18 mouse cellular contexts compared by ENCODE assay signal in genomic region chr5:147879971-147880682, GRCm38 (mm10). TPM values are rescaled to one million over a fixed set of nuclear protein-coding genes. Genes with fewer than 3 reads are reported as not detected.
DNase-seq lines count a peak whose midpoint lies in the region; ATAC-seq and TF ChIP-seq lines count a peak whose summit lies in the region.
"Had no signal": no experiment of that assay in that cellular context is flagged by ENCODE, and none has a peak within 500 bp of the region (broad histone marks: within the 10 kb centered on the region; RNA-seq: fewer than 3 reads in every experiment).

No protein-coding gene starts in this region.

- no peak overlapping the region for H3K4me3 ChIP-seq in liver, adult 2 months (ENCODE audit: insufficient read depth, low read depth, low read length)
- H3K4me3 ChIP-seq in intestine, embryonic 15.5 days (replicated peaks), result no peak overlapping the region
- no peak overlapping the region for H3K4me3 ChIP-seq in liver, embryonic 16.5 days (ENCODE audit: low read depth, low read length)
- H3K4me3 ChIP-seq: heart, embryonic 12.5 days; limb, embryonic 15.5 days had no signal

- TF ChIP-seq CTCF in liver, adult 2 months (IDR thresholded peaks at IDR 0.05; ENCODE audit: low read depth, low read length), result no peak

- DNase-seq in liver, adult 2 months (ENCODE audit: extremely low read depth, low read depth, low spot score), result peak; percentile 87
- no peak for DNase-seq in liver
- DNase-seq in adipocyte (ENCODE audit: low spot score), result no peak
- no peak for DNase-seq in heart, adult 11 months
- DNase-seq: cerebellum, adult 9-10 months; gastrocnemius, postnatal 14 days; kidney, adult 8-10 months; kidney, postnatal 4 days; lung, postnatal 14 days; right cerebral cortex, adult 18-20 months; spleen, adult 18-20 months had no signal

- H3K36me3 ChIP-seq in liver, adult 2 months (ENCODE audit: control insufficient read depth, insufficient read depth, low read length), result peaks cover 48% of the 10 kb centered on the region
- peaks cover 33% of the 10 kb centered on the region for H3K36me3 ChIP-seq in intestine, embryonic 15.5 days
- peaks cover 52% of the 10 kb centered on the region for H3K36me3 ChIP-seq in liver, embryonic 16.5 days (ENCODE audit: control insufficient read depth, insufficient read depth)

- peaks cover 6% of the 10 kb centered on the region for H3K4me1 ChIP-seq in liver, adult 2 months (ENCODE audit: control insufficient read depth, insufficient read depth, low read length)
- H3K4me1 ChIP-seq in intestine, embryonic 15.5 days (replicated peaks), result no peaks in the 10 kb centered on the region
- peaks cover 10% of the 10 kb centered on the region for H3K4me1 ChIP-seq in liver, embryonic 16.5 days (ENCODE audit: control insufficient read depth, low read depth, low read length)
- H3K4me1 ChIP-seq: heart, embryonic 12.5 days; limb, embryonic 15.5 days had no signal

- TF ChIP-seq POLR2A in liver, adult 2 months (IDR thresholded peaks at IDR 0.05; ENCODE audit: extremely low read depth, insufficient read depth, low read length), result no peak

- 38% methylated on average over 17 of the region's 17 CpGs for WGBS in liver, adult 2 months
- WGBS in intestine, embryonic 15.5 days, result 71% methylated on average over 17 of the region's 17 CpGs
- WGBS in liver, embryonic 16.5 days (ENCODE audit: insufficient replicate concordance), result 61% methylated on average over 17 of the region's 17 CpGs

- H3K27ac ChIP-seq in liver, adult 2 months (replicated peaks; ENCODE audit: insufficient read depth, low read depth, low read length), result peak overlapping the region; percentile 16
- no peak overlapping the region for H3K27ac ChIP-seq in intestine, embryonic 15.5 days
- H3K27ac ChIP-seq in liver, embryonic 16.5 days (ENCODE audit: low read length), result peak overlapping the region; percentile 30; the same call in 1 of the 2 replicates
- H3K27ac ChIP-seq: limb, embryonic 15.5 days had no signal

- ATAC-seq in intestine, embryonic 15.5 days, result peak; percentile 87
- peak; percentile 80 for ATAC-seq in liver, embryonic 16.5 days (ENCODE audit: low read depth)
- ATAC-seq in frontal cortex, adult (ENCODE audit: low TSS enrichment), result no peak
- ATAC-seq: forebrain, embryonic 14.5 days; hindbrain, embryonic 16.5 days had no signal

- no peaks in the 10 kb centered on the region for H3K27me3 ChIP-seq in liver, adult 2 months (ENCODE audit: control insufficient read depth, insufficient read depth, low read length)
- no peaks in the 10 kb centered on the region for H3K27me3 ChIP-seq in intestine, embryonic 15.5 days (replicated peaks)
- H3K27me3 ChIP-seq in liver, embryonic 16.5 days (ENCODE audit: control insufficient read depth, insufficient read depth, low read depth, low read length), result no peaks in the 10 kb centered on the region
- H3K27me3 ChIP-seq: heart, embryonic 12.5 days; limb, embryonic 15.5 days had no signal

- no peaks in the 10 kb centered on the region for H3K9me3 ChIP-seq in intestine, embryonic 15.5 days
- H3K9me3 ChIP-seq in liver, embryonic 16.5 days (replicated peaks; ENCODE audit: control insufficient read depth, low read length), result peaks cover 2% of the 10 kb centered on the region; the same call in 1 of the 2 replicates
- H3K9me3 ChIP-seq: limb, embryonic 15.5 days had no signal

- H3K79me2 ChIP-seq in liver, adult 2 months (ENCODE audit: control insufficient read depth, insufficient read depth, low read length), result no peaks in the 10 kb centered on the region

- no peak overlapping the region for H3K9ac ChIP-seq in liver, adult 2 months (ENCODE audit: low read depth, low read length)
- H3K9ac ChIP-seq in intestine, embryonic 15.5 days, result no peak overlapping the region
- H3K9ac ChIP-seq in liver, embryonic 16.5 days (ENCODE audit: low read depth, low read length), result no peak overlapping the region
- H3K9ac ChIP-seq: heart, embryonic 12.5 days; limb, embryonic 15.5 days had no signal

- no peak overlapping the region for H3K4me2 ChIP-seq in intestine, embryonic 15.5 days (replicated peaks)
- no peak overlapping the region for H3K4me2 ChIP-seq in liver, embryonic 16.5 days (ENCODE audit: low read depth, low read length)
- H3K4me2 ChIP-seq: heart, embryonic 12.5 days; limb, embryonic 15.5 days had no signal

RNA-seq across cellular contexts. Expression of gene Slc46a3, which starts 14.5 kb away (rescaled TPM):
- 38.0 and 58.3 TPM in 2 replicates for total RNA-seq in liver, adult 2 months (2014; rRNA removed)
- 72.7 and 88.3 TPM in 2 replicates for polyA plus RNA-seq in liver, adult 2 months (2012; rRNA removed)
- 7.6 and 11.7 TPM in 2 replicates for polyA plus RNA-seq in intestine, embryonic 15.5 days (2015; fragmentation: Nextera tagmentation; extraction: Ambion mirVana)
- polyA plus RNA-seq in liver, embryonic 16.5 days (2015; fragmentation: Nextera tagmentation; extraction: Ambion mirVana), result 16.2 and 16.6 TPM in 2 replicates

RNA-seq across cellular contexts. Expression of gene Pomp, which starts 19.9 kb away (rescaled TPM):
- 159 and 233 TPM in 2 replicates for total RNA-seq in liver, adult 2 months (2014; rRNA removed)
- 71.0 and 101 TPM in 2 replicates for polyA plus RNA-seq in liver, adult 2 months (2012; rRNA removed)
- polyA plus RNA-seq in intestine, embryonic 15.5 days (2015; fragmentation: Nextera tagmentation; extraction: Ambion mirVana), result 424 and 470 TPM in 2 replicates
- 172 and 202 TPM in 2 replicates for polyA plus RNA-seq in liver, embryonic 16.5 days (2015; fragmentation: Nextera tagmentation; extraction: Ambion mirVana)
